Mouse (Mus musculus): ENCODE data around the gene St8sia1. TPM values are rescaled to one million over a fixed set of nuclear protein-coding genes. Genes with fewer than 3 reads are reported as not detected.

The St8sia1 gene
- polyA plus RNA-seq, 1 experiment, result not detected

DNA sequence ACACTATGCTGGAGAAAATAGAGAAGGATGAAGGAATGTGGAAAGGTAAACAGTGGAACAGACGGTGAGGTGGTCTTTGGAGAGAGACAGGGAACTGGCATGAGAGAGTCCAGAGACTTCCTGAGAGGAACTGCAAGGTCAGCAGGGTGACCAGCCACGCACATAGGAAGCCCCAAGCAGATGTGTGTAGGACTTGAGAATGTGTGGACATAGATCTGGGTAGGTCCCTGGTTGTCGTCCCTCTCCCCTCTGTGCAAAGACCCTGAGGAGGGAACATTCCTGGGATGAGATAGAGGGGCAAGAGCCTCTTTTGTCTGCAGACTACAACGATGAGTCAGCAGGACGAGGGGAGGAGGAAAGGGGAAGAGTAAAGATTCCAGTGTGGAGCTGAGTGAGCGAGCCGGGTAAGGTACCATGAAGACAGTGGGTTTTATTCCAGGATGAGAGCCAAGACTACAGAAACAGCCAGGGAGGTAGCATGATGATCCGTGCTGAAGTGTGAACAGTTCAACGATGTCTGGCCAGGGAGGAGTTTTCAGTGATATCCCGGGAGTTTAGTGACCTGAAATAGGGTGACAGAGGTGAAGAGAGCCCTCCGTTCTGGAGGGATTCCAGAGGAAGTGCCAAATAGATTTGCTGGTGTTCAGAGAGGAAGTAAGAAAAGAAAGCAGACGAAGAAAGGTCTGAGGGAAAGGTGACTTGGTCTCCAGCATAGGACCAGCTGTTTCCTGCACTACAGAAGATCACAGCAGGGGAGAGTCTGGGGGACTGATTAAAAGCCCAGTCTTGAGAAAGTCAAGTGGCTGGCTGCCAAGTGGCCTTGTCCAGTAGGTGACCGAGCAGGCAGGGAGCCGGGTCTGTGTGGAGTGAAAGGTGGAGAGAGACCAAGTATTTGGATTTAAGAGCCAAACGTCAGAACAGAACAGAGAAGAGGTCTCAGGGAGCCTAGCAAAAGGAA is 85.2 kb downstream of the St8sia1 start:
- H3K4me1 ChIP-seq (ENCODE audit: control insufficient read depth, insufficient read depth, low read length), result peaks cover 16% of the 10 kb centered on the region
- H3K4me3 ChIP-seq (ENCODE audit: insufficient read depth, low read depth, low read length), result no peak overlapping the region
- H3K27ac ChIP-seq (ENCODE audit: insufficient read depth, low read depth, low read length), result no peak overlapping the region
- 53% methylated on average over 15 of the region's 15 CpGs for WGBS
- TF ChIP-seq CTCF (IDR thresholded peaks at IDR 0.05; ENCODE audit: insufficient read depth, low read depth, low read length), result no peak
- TF ChIP-seq POLR2A (IDR thresholded peaks at IDR 0.05; ENCODE audit: insufficient read depth, low read depth, low read length), result no peak

- Histone ChIP-seq H3K4me3 (ENCODE audit: insufficient read depth, low read depth, low read length) (no peak overlapping the region), H3K27ac (ENCODE audit: insufficient read depth, low read depth, low read length) (no peak overlapping the region), H3K4me1 (ENCODE audit: control insufficient read depth, insufficient read depth, low read length) (peaks cover 16% of the 10 kb centered on the region)
- no peak for TF ChIP-seq CTCF (IDR thresholded peaks at IDR 0.05; ENCODE audit: insufficient read depth, low read depth, low read length)
- no peak for TF ChIP-seq POLR2A (IDR thresholded peaks at IDR 0.05; ENCODE audit: insufficient read depth, low read depth, low read length)
- WGBS, result 54% methylated on average over 6 of the region's 6 CpGs
Measured at GRCm38 (mm10) chr6:142877221-142877620, 87.0 kb downstream of the St8sia1 start.

DNA sequence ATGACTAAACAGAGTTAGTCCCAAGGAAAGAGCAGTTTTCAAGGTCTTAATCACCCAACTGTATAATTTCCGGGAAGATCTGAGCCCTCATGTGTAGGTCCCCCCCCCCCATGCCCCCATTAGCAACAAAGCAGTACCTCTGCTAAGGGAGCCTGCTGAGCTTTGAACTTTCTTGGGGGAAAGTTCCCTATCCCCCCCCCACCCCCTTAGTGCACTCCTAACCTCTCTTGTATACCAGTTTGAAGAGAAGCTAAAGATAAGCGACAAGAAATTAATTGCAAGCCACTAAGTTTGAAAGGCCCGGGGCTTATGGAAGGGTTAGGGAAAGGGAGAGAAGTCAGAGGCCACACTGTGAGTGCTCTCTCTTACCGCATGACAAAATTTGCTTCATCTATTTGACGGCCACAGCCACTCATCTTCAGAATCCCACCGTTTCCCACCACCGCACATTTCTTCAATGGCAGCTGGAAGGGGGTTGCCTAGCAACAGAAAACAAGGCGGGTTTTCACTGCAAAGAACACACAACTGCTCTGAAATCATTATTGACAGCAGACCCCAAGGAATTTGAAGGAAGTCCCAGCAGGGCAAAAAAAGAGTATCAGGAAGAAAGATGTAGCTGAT is 87.9 kb downstream of the St8sia1 start:
- Histone ChIP-seq H3K4me1 (ENCODE audit: control insufficient read depth, insufficient read depth, low read length) (peaks cover 16% of the 10 kb centered on the region), H3K27ac (ENCODE audit: insufficient read depth, low read depth, low read length) (no peak overlapping the region), H3K4me3 (ENCODE audit: insufficient read depth, low read depth, low read length) (no peak overlapping the region)
- TF ChIP-seq CTCF (IDR thresholded peaks at IDR 0.05; ENCODE audit: insufficient read depth, low read depth, low read length) (no peak), POLR2A (IDR thresholded peaks at IDR 0.05; ENCODE audit: insufficient read depth, low read depth, low read length) (no peak)
- 29% methylated on average over 8 of the region's 8 CpGs for WGBS

DNA sequence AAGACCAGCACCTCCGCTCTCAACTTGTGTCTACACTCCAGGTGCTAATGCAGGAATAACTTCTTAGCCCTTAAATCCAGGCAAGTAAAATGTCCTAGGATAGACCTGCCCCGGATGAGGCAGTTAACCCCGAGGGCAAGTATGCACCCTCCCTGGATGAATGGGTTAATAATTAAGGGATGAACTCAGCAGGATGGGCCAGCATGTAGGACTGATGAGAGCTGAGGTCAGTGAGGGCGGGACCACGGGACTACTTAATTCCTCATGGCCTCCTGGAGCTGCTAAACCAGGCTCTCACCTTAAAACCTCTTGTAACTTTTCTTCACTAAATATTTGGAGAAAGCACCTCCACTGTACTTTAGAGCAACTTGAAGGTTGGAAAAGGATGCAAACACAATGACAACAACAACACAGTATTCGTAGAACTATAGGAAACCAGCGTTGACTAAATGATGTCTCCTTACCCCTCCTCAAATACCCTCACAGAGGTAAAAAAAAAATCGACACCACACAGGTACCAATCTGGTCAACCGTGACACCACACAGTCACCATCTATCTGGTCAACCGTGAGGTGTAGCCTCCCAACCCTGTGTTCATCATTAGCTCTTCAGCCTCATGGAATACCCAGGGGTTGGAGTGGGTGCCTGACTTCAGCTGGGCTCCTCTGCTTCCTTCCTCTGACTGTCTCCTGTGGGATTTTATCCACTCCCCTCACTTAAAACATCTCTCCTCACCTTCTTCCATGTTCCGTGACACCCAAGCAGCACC is 90.3 kb downstream of the St8sia1 start:
- no peak overlapping the region for H3K4me3 ChIP-seq (ENCODE audit: insufficient read depth, low read depth, low read length)
- 90% methylated on average over 11 of the region's 11 CpGs for WGBS
- TF ChIP-seq CTCF (IDR thresholded peaks at IDR 0.05; ENCODE audit: insufficient read depth, low read depth, low read length) (no peak), POLR2A (IDR thresholded peaks at IDR 0.05; ENCODE audit: insufficient read depth, low read depth, low read length) (no peak)
- H3K27ac ChIP-seq (ENCODE audit: insufficient read depth, low read depth, low read length), result no peak overlapping the region
- H3K4me1 ChIP-seq (ENCODE audit: control insufficient read depth, insufficient read depth, low read length), result peaks cover 11% of the 10 kb centered on the region

GRCm38 (mm10) chr6:142869715-142870422 is 94.4 kb downstream of the St8sia1 start:
- TF ChIP-seq POLR2A (IDR thresholded peaks at IDR 0.05; ENCODE audit: insufficient read depth, low read depth, low read length), result no peak
- no peak for TF ChIP-seq CTCF (IDR thresholded peaks at IDR 0.05; ENCODE audit: insufficient read depth, low read depth, low read length)
- Histone ChIP-seq H3K4me3 (ENCODE audit: insufficient read depth, low read depth, low read length) (no peak overlapping the region), H3K27ac (ENCODE audit: insufficient read depth, low read depth, low read length) (no peak overlapping the region), H3K4me1 (ENCODE audit: control insufficient read depth, insufficient read depth, low read length) (no peaks in the 10 kb centered on the region)
- 76% methylated on average over 7 of the region's 7 CpGs for WGBS

GRCm38 (mm10) chr6:142867471-142868055 is 96.7 kb downstream of the St8sia1 start:
- no peak overlapping the region for H3K27ac ChIP-seq (ENCODE audit: insufficient read depth, low read depth, low read length)
- no peak overlapping the region for H3K4me3 ChIP-seq (ENCODE audit: insufficient read depth, low read depth, low read length)
- H3K4me1 ChIP-seq (ENCODE audit: control insufficient read depth, insufficient read depth, low read length), result no peaks in the 10 kb centered on the region
- no peak for TF ChIP-seq CTCF (IDR thresholded peaks at IDR 0.05; ENCODE audit: insufficient read depth, low read depth, low read length)
- TF ChIP-seq POLR2A (IDR thresholded peaks at IDR 0.05; ENCODE audit: insufficient read depth, low read depth, low read length), result no peak
- WGBS, result 50% methylated on average over 9 of the region's 9 CpGs

DNA sequence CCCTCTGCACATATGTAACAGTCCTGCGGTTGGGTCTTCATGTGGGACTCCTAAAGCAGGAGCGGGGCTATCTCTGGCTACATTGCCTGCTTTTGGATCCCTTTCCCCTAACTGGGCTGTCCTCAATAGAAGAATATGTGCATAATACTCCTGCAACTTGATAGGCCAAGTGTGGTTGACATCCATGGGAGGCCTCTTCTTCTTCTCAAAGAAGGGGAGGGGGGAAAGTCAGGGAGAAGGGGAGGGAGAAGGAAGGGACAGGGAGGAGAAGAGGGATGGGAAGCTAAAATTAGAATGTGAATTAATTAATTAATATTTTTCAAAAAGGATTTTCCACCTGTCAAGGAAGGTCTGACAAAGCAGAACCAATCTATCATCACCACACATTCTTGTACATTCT is 97.2 kb downstream of the St8sia1 start:
- TF ChIP-seq CTCF (IDR thresholded peaks at IDR 0.05; ENCODE audit: insufficient read depth, low read depth, low read length) (no peak), POLR2A (IDR thresholded peaks at IDR 0.05; ENCODE audit: insufficient read depth, low read depth, low read length) (no peak)
- Histone ChIP-seq H3K27ac (ENCODE audit: insufficient read depth, low read depth, low read length) (no peak overlapping the region), H3K4me1 (ENCODE audit: control insufficient read depth, insufficient read depth, low read length) (no peaks in the 10 kb centered on the region)

DNA sequence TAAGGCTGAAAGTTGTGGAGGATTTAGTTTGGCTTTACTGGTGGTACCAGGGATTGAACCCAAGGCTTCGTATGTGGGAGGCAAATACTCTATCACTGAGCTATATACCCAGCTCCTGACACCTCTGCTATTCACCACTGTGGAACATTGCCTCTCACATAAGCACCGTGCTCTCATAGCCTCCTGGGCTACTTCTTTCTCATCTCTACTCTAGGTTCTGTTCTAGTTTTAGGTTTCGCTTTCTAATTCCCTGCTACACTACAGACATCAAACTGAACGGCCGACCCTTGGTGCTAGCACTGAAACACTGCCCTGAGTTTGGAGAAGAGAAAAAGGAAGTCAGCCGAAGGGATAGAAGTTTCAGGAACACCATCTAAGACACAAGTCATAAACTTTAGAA is 99.1 kb downstream of the St8sia1 start:
- no peak overlapping the region for H3K4me3 ChIP-seq (ENCODE audit: insufficient read depth, low read depth, low read length)
- H3K4me1 ChIP-seq (ENCODE audit: control insufficient read depth, insufficient read depth, low read length), result no peaks in the 10 kb centered on the region
- no peak overlapping the region for H3K27ac ChIP-seq (ENCODE audit: insufficient read depth, low read depth, low read length)
- WGBS, result 94% methylated on average over 6 of the region's 6 CpGs
- TF ChIP-seq CTCF (IDR thresholded peaks at IDR 0.05; ENCODE audit: insufficient read depth, low read depth, low read length), result no peak
- no peak for TF ChIP-seq POLR2A (IDR thresholded peaks at IDR 0.05; ENCODE audit: insufficient read depth, low read depth, low read length)

More for the DNA sequence above, 97.2 kb downstream of the St8sia1 start:
- 96% methylated on average over 2 of the region's 2 CpGs for WGBS
- H3K4me3 ChIP-seq (ENCODE audit: insufficient read depth, low read depth, low read length), result no peak overlapping the region

Measured in olfactory bulb, adult 2 months (tissue).